Mouse (Mus musculus): ENCODE measurements around the gene 1700093K21Rik.
"Not testable (repeated sequence)": the region's sequence is repeated elsewhere in the genome, so short reads cannot be mapped to it uniquely, and the experiment has no call there.

Gene 1700093K21Rik

DNA sequence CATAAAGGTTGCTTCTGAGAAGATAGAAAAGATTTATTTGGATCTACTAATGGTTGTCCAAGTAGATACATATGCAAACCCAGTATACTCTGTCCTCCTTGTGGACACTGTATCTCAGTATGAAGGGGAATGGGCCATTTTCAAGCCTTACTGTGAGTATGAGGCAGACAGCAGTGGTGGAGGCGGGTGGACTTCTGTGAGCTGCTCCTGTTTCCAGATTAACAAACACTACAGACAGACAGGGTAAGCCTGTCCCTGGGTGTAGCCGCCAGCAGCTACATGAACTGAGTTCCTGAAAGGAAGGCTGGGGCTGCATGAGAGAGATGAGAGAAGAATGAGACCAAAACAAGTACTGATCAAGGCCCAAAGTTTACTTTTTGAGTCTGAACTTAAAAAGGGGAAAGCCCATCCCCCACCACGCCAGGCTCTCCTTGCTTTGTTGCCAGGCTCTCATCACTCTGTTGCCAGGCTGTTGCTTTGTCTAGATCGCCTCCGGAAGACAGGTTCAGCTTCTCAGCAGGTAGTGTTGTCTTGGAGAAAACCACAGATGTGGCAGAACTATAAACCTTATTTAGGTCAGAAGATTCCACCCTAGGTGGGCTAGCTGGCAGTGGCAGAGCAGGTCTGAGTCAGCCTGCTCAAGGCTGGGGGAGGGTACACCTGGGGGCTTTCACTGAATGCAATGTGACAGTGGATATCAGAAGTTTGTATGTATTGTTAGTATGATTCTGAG is at the start of gene 1700093K21Rik:
Gene 1700093K21Rik, minus strand, starts transcription at position 683 of the 733 bp plus-strand sequence.
- no peak for DNase-seq

DNA sequence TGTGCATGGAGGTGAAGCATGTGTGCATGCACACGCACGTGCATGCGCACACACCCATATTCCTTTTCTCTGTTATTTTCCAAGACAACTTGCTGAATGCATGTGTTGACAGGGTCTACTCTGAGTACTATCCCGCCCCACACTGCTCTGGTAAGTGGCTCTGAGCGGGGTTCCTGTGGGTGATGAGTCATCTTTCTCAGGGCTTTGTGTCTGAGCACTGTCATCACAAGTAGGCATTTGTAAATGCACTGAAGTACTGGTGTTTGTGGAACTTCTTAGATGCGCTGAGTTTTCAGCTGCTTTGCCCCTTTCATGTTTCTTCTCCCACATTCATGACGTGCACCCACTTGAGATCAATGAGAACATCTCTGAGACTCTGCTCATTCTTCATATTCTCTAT is 49.2 kb upstream of the 1700093K21Rik start:
- no peak for DNase-seq

GRCm38 (mm10) chr11:23565761-23566160 is 44.8 kb upstream of the 1700093K21Rik start:
- peak; percentile 80 for DNase-seq

DNA sequence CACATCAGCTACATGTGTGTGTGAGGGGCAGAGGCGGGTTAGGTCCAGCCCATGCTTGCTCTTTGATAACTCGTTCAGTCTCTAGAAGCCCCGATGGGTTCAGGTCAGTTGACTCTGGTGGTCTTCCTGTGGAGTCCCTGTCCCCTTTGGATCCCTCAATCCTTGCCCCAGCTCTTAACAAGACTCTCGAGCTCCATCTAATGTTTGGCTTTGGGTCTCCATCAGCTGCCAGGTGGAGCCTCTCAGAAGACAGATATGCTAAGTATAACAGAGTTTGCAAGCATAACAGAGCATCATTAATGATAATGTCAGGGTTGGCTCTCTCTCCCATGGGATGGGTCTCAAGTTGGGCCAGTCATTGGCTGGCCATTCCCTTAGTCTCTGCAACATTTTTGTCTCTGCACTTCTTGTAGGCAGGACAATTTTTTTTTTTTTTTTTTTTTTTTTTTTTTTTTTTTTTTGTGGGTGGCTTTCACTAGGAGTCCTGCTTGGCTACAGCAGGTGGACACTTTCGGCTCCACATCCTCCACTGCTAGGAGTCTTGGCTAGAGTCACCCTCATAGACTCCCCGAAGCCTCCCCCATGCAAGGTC is 36.2 kb upstream of the 1700093K21Rik start:
- DNase-seq = no peak

GRCm38 (mm10) chr11:23537446-23537845 is 16.5 kb upstream of the 1700093K21Rik start:
- no peak for DNase-seq

DNA sequence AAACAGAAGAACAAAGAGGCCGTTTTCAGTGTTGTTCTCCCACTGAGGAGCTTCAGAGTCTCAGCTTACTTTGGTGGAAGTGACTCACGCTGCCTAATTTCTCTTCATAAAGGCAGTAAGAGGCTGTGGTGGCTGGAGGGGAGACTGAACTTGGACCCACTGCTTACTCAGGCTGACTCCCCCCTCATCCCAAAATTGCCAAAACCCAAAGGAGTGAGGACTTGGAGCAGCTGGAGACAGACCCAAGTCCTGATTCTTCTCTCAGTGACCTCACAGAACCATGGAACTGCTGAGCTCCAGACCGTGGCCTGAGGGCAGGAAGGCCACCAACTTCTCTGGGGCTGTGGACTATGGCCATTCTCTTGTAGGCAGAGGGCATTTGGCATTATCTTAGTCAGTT is 2.0 kb downstream of the 1700093K21Rik start:
- DNase-seq = no peak

GRCm38 (mm10) chr11:23515315-23515714 is 5.6 kb downstream of the 1700093K21Rik start:
- no peak for DNase-seq

- not testable (repeated sequence) for DNase-seq
Measured at GRCm38 (mm10) chr11:23514785-23515184, 6.2 kb downstream of the 1700093K21Rik start.

- not testable (repeated sequence) for DNase-seq
Measured at GRCm38 (mm10) chr11:23504801-23505200, 16.2 kb downstream of the 1700093K21Rik start.

GRCm38 (mm10) chr11:23498609-23499008 is 22.3 kb downstream of the 1700093K21Rik start:
- no peak for DNase-seq

DNA sequence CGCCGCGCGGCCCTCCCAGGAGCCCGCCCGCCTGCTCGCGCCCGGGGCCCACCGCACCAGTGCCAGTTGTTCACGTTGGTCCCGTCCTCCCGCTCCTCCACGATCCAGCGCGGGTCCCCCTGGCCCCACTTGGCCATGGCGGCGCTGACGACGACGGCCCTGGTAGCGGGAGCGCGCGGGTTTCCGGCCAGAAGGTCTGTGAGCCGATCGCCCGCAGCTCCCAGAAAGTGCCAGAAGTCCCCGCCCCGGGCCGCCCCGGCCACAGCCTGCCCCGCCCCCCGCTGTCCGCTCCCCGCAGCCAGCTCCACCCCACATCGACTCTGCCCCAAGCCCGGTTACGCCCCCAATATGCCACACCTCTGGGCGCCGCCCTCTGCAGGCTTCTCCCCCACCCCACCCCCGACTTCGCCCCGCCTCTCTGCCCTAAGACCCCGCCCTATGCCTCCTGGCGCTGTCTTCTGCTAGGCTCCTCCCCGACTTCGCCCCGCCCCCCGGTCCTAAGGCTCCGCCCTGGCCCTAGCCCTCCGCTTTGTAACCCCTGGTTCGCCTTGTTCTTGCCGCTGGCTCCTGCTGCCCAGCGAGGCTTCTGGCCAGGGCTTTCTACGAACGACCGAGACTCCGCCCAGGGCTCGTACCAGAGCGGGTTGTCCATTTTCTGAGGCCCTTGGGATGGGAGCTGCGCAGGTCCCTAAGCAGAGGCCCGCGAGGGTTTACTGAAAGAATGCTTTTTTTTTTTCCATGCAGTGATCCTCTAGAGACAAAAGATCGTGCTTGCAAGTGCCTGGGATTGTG is 23.0 kb downstream of the 1700093K21Rik start, which contains the start of gene Ahsa2:
Gene Ahsa2, minus strand, starts transcription at position 313 of the 792 bp plus-strand sequence.
- DNase-seq = peak; percentile 98

DNA sequence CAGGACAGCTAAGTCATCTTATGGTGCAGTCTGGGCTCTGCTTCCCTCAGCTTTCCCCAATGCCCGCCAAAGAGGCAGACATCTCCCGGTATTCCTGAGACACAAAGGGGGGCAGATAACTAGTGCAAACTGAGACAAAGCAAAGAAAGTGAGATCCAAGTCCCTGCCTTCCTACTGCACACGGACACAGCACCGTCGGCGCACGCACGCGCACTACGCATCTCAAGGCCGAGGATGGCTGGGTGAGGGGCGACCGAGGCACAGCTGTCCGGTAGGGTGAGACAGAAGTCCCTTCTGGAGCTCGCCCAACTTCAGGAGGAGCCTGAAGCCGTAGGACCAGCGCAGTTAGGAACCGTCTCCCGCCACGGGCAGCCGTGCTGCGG is 23.6 kb downstream of the 1700093K21Rik start:
- peak; percentile 77 for DNase-seq

- peak; percentile 4 for DNase-seq
Measured at GRCm38 (mm10) chr11:23496661-23497060, 24.3 kb downstream of the 1700093K21Rik start.

GRCm38 (mm10) chr11:23495231-23495630 is 25.7 kb downstream of the 1700093K21Rik start:
- no peak for DNase-seq

DNA sequence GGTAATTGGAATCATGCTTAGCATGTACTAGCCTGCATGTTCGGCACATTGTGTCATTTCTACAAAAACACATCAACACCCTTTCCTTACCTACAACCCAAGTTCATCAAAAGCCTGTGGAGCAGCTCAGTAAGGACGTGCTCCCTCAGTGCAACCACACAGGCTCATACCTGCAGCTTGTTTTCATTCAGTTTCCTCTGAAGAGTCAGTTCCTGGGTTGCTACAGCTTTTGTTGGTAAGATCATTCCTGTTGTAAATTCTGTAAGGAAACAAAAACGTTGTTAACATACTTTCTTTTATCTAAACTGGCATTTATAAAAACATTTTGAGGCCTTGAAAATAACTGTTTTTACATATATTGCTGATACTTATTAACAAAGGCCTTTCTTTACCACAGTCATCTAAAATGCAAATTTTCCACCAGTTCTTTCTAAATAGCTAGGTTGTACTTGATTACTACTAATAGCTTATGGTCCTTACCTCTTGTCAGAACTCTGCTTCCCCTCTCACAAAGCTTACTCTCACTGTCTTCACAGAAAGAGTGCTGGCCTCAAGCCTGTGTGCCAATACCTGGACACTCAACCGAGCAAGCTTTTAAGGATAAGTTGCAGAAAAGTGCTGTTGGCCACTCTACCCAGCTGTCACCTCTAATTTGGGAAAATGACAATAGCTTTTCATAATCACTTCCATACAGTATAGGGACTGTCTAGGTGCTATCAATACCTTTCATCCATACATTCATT is 28.7 kb downstream of the 1700093K21Rik start:
- DNase-seq = no peak

DNA sequence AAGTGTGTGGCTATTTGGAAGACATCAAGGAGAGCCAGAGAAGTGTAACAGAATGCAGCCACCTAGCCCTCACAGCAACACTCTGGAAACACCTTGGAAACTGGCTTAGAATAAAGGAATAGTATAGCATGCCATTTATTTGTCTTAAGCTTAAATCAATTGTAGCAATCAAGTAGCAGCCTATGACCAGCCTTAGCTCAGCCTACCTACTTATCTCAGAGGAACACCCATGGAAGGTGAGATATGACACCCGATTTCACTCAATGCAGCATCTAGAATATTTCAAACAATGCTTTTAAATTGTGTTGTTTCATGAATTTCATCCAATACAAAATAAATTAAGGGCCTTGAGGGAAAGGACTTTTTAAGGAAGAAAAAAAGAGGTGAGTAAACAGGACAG is 31.0 kb downstream of the 1700093K21Rik start:
- no peak for DNase-seq
